Mouse (Mus musculus) B cell, adult (primary cell): ENCODE measurements around the gene Olfr178. TPM values are rescaled to one million over a fixed set of nuclear protein-coding genes. Genes with fewer than 3 reads are reported as not detected.

ENCODE experiments used
- total RNA-seq: library from RNA; stranded (reverse); gene quantifications from 4 replicates; pipeline ENCODE4 v1.2.4, GENCODE M21; 2023; ENCODE audit not compliant: inconsistent age

The Olfr178 gene
- total RNA-seq: not detected in 4 replicates

GRCm38 (mm10) chr16:58891963-58892362 is at the start of gene Olfr178:
TSS of gene Olfr178 (minus strand) at chr16:58892063.

GRCm38 (mm10) chr16:58929292-58929691 is 37.4 kb upstream of the Olfr178 start, which contains the start of gene Olfr180:
TSS of gene Olfr180 (minus strand) at chr16:58929392.

GRCm38 (mm10) chr16:58928655-58929054 is 36.8 kb upstream of the Olfr178 start, which contains the start of gene Olfr181:
TSS of gene Olfr181 (minus strand) at chr16:58928755.

GRCm38 (mm10) chr16:58874668-58875067 is 17.2 kb downstream of the Olfr178 start, which contains the start of gene Olfr177:
TSS of gene Olfr177 (minus strand) at chr16:58874768.

Other genes with a start within 250 kb of the Olfr178 start
- 9.4 to 13.2 TPM (median 12.9 TPM) in 4 replicates for gene Cpox, start 221.8 kb downstream of the Olfr178 start, total RNA-seq
- not detected in 4 replicates for gene Gpr15, start 173.0 kb downstream of the Olfr178 start, total RNA-seq
- 43.8 to 58.0 TPM (median 51.3 TPM) in 4 replicates for gene Cldnd1, start 164.2 kb downstream of the Olfr178 start, total RNA-seq
- gene Olfr172, start 128.9 kb downstream of the Olfr178 start, total RNA-seq: not detected in 4 replicates
- gene Olfr173, start 91.8 kb downstream of the Olfr178 start, total RNA-seq: not detected in 4 replicates
- not detected in 4 replicates for gene Olfr175-ps1, start 65.3 kb downstream of the Olfr178 start, total RNA-seq
- gene Olfr177, start 17.3 kb downstream of the Olfr178 start, total RNA-seq: not detected in 4 replicates
- gene Olfr181, start 36.7 kb upstream of the Olfr178 start, total RNA-seq: not detected in 4 replicates
- gene Olfr180, start 37.3 kb upstream of the Olfr178 start, total RNA-seq: not detected in 4 replicates
- gene Olfr183, start 103.3 kb upstream of the Olfr178 start, total RNA-seq: not detected in 4 replicates
- gene Olfr186, start 138.2 kb upstream of the Olfr178 start, total RNA-seq: not detected in 4 replicates
- not detected in 4 replicates for gene Olfr187, start 147.7 kb upstream of the Olfr178 start, total RNA-seq
- gene Olfr190, start 185.9 kb upstream of the Olfr178 start, total RNA-seq: not detected in 4 replicates
- gene Olfr191, start 197.8 kb upstream of the Olfr178 start, total RNA-seq: not detected in 4 replicates
- gene Olfr193, start 219.8 kb upstream of the Olfr178 start, total RNA-seq: not detected in 4 replicates
- not detected in 4 replicates for gene Olfr194, start 229.0 kb upstream of the Olfr178 start, total RNA-seq